Mouse (Mus musculus): Measurements from ENCODE around the gene Stmn3. TPM values are rescaled to one million over a fixed set of nuclear protein-coding genes. Genes with fewer than 3 reads are reported as not detected.

The Stmn3 gene
- total and polyA plus RNA-seq, 3 experiments, result not detected

DNA sequence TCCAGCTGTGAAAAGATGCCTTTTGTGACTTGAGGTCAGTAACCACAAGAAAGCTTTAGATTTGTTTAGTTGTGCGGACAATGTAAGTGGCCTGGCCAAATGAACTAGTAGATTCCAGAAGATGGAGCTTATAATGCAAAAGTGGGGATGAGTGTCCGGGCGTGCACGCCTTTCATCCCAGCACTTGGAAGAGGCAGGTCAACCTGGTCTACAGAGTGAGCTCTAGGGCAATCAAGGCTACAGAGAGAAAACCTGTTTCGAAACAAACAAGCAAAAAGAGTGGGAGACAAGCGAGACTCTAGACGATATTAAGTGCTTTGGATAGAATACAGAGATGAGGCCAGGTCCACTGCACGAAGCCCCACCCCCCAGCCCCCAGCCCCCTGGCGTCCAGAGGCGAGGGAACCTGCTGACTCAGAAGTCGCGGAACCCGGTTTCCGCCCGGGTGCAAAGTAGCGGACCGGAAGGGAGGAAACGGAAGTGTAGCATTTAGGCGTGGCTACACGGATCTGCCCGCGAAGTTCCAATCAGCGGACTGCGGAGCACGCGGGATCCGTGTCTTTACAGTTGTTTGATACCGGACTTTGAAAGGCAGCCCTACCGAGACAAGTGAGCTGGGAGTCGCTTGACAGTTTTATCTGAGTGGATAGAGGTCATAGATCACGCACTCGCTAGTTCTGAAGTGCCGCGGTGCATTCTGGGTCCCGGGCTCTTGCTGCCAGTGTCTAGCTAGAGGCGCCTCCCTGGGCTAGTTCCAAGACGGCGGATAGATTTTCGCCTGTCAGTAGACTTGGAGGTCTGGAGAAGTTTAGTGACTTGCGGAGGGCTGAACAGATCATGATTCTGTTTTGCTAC is 5.2 kb upstream of the Stmn3 start, which contains the start of gene Rtel1 (continued):
- TF ChIP-seq POLR2AphosphoS5 (IDR thresholded peaks at IDR 0.05; ENCODE audit: borderline replicate concordance, low read depth, low read length) (no peak), CHD2 (IDR thresholded peaks at IDR 0.05; ENCODE audit: low read length) (no peak), ZC3H11A (IDR thresholded peaks at IDR 0.05; ENCODE audit: low read depth, low read length) (no peak), TCF12 (IDR thresholded peaks at IDR 0.05; ENCODE audit: low read depth, low read length) (no peak; the same call in none of the 2 replicates), GATA1 (IDR thresholded peaks at IDR 0.05; ENCODE audit: low read depth, low read length) (no peak), USF1 (IDR thresholded peaks at IDR 0.05; ENCODE audit: low read depth, low read length) (peak; percentile 21; the same call in 1 of the 2 replicates), POLR2AphosphoS2 (IDR thresholded peaks at IDR 0.05; ENCODE audit: low read length) (peak; percentile 80; the same call in 1 of the 2 replicates), ELF1 (IDR thresholded peaks at IDR 0.05; ENCODE audit: low read depth, low read length) (peak; percentile 70), USF2 (IDR thresholded peaks at IDR 0.05; ENCODE audit: borderline replicate concordance in 1 of 2, insufficient read depth in 1 of 2, low read depth in 1 of 2, low read length in 2 of 2) (no peak), ZKSCAN1 (IDR thresholded peaks at IDR 0.05; ENCODE audit: low read depth, low read length) (no peak), MYB (IDR thresholded peaks at IDR 0.05; ENCODE audit: low read depth, low read length) (no peak), E2F4 (IDR thresholded peaks at IDR 0.05; ENCODE audit: borderline replicate concordance, low read depth, low read length) (peak; percentile 91; the same call in 1 of the 2 replicates), SIN3A (IDR thresholded peaks at IDR 0.05; ENCODE audit: low read length) (peak; percentile 93), ZNF384 (IDR thresholded peaks at IDR 0.05; ENCODE audit: low read depth, low read length) (no peak), MXI1 (IDR thresholded peaks at IDR 0.05; ENCODE audit: low read depth, low read length) (peak; percentile 95), SMC3 (IDR thresholded peaks at IDR 0.05; ENCODE audit: low read depth, low read length) (no peak), RAD21 (IDR thresholded peaks at IDR 0.05; ENCODE audit: low read depth, low read length) (no peak), ETS1 (IDR thresholded peaks at IDR 0.05; ENCODE audit: low read depth, low read length) (no peak), NELFE (IDR thresholded peaks at IDR 0.05; ENCODE audit: low read depth, low read length) (peak; percentile 96), MAX (IDR thresholded peaks at IDR 0.05; ENCODE audit: low read length) (peak; percentile 91), BHLHE40 (IDR thresholded peaks at IDR 0.05; ENCODE audit: borderline replicate concordance, low read depth, low read length) (no peak)

DNA sequence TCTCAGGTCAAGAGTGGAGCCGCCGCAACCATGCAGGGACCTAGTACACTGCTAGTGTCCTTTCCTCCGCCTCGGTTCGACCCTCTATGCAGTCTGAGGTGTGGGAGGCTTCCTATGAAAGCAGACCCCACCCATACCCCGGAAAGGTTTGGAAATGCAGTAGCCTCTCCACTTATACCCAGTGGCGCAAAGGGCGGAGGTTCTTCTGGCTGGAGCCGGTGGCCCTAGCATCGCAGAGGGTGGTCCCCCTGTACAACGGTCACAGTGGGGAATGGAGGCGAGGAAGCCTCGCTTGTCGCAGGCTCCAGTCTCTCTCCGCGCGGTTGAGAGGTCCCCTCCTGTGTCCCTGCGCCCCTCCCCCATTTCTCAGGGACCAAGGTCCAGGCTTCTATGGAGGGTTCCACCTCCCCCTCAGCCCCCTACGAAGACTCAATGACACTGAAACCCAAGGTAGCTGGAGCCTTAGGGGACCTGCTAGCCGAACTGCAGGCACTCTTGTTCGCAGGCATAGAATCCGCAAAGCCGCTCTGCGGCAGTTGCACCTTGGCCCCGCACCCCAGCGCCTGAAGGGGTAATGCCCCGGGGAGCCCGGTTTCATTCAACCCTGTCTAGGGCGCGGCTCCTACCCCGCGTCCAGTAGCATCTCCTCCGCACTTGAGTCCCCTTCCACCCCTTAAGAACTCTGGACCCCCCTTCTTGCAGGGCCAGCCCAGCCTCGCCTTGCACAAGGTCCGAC is 788 bp downstream of the Stmn3 start:
- Histone ChIP-seq H3K36me3 (ENCODE audit: control insufficient read depth in 1 of 2, insufficient read depth in 2 of 2, low read length in 2 of 2) (no peaks in the 10 kb centered on the region), H3K27ac (ENCODE audit: control insufficient read depth, low read depth, low read length) (no peak overlapping the region), H3K4me3 (ENCODE audit: control insufficient read depth in 1 of 2, insufficient read depth in 1 of 2, low read depth in 2 of 2, low read length in 2 of 2) (no peak overlapping the region), H3K9me3 (replicated peaks; ENCODE audit: insufficient read depth, low read length) (no peaks in the 10 kb centered on the region), H3K79me2 (ENCODE audit: control insufficient read depth, insufficient read depth, low read length, poor library complexity) (no peaks in the 10 kb centered on the region), H3K27me3 (ENCODE audit: control insufficient read depth in 1 of 2, insufficient read depth in 2 of 2, low read length in 2 of 2) (peaks cover 0 to 2% of the 10 kb centered on the region in 2 experiments; a peak in 1 of 4 replicates), H3K9ac (ENCODE audit: control insufficient read depth, low read depth, low read length, poor library complexity, severe bottlenecking) (no peak overlapping the region), H3K4me1 (ENCODE audit: control insufficient read depth in 1 of 2, insufficient read depth in 2 of 2, low read length in 2 of 2) (no peaks in the 10 kb centered on the region)
- TF ChIP-seq ZKSCAN1 (IDR thresholded peaks at IDR 0.05; ENCODE audit: low read depth, low read length), result no peak
- no peak for TF ChIP-seq SMC3 (IDR thresholded peaks at IDR 0.05; ENCODE audit: low read depth, low read length)
- TF ChIP-seq POLR2AphosphoS5 (IDR thresholded peaks at IDR 0.05; ENCODE audit: borderline replicate concordance, low read depth, low read length), result no peak
- TF ChIP-seq POLR2A (IDR thresholded peaks at IDR 0.05; ENCODE audit: control insufficient read depth in 1 of 2, insufficient read depth in 1 of 2, low read depth in 1 of 2, low read length in 2 of 2, poor library complexity in 1 of 2), result no peak
- TF ChIP-seq CHD1 (IDR thresholded peaks at IDR 0.05; ENCODE audit: low read depth, low read length), result no peak
- TF ChIP-seq E2F4 (IDR thresholded peaks at IDR 0.05; ENCODE audit: borderline replicate concordance, low read depth, low read length), result no peak
- TF ChIP-seq MYC (IDR thresholded peaks at IDR 0.05; ENCODE audit: low read depth, low read length), result no peak
- TF ChIP-seq RAD21 (IDR thresholded peaks at IDR 0.05; ENCODE audit: low read depth, low read length), result no peak
- TF ChIP-seq CTCF (IDR thresholded peaks at IDR 0.05 in 2 of 3, conservative IDR thresholded peaks at IDR 0.05 in 1 of 3; ENCODE audit: control insufficient read depth in 1 of 3, insufficient read depth in 1 of 3, low read depth in 2 of 3, low read length in 3 of 3, poor library complexity in 1 of 3, severe bottlenecking in 1 of 3), result no peak
- no peak for TF ChIP-seq POLR2AphosphoS2 (IDR thresholded peaks at IDR 0.05; ENCODE audit: low read length)
- no peak for TF ChIP-seq NRF1 (IDR thresholded peaks at IDR 0.05; ENCODE audit: insufficient read depth, low read depth, low read length, poor library complexity, severe bottlenecking)
- TF ChIP-seq GABPA (IDR thresholded peaks at IDR 0.05; ENCODE audit: low read depth, low read length), result no peak
- DNase-seq (ENCODE audit: low read depth, low spot score), result no peak

Data from MEL (cell line).